Mouse (Mus musculus) lung, adult 2 months (tissue): ENCODE results near the gene Mrtfa.

Experiments used
- CTCF ChIP-seq: fragments of 200-500 bp; IDR thresholded peaks from 2 replicates; pipeline ENCODE4 v1.5.1; 2011; ENCODE audit warnings: mild to moderate bottlenecking, low read length, control low read depth; ENCODE audit not compliant: insufficient read depth
- POLR2A ChIP-seq: fragments of 200-500 bp; IDR thresholded peaks from 2 replicates; pipeline ENCODE4 v1.6.1; 2011; ENCODE audit warnings: low read depth, mild to moderate bottlenecking, control low read depth, low read length, borderline replicate concordance; ENCODE audit errors: extremely low read depth

DNA sequence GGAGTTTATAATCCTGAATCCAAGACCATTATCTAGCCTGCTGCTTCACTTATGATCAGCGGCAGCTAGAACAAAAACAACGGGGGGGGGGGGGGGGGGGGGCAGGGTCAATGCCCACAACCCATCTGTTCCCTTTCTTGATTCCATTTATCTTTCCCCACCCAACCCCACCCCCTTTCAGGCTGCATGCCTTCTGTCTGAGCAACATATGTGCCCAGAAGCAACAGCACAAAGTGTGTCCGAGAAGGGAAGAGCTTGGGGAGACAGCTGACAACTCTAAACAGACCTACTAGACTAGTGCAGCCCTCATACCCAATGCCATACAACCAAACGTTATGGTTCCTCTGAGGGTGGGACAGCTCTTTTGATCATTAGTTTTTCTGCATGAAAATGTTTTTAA is 68.0 kb downstream of the Mrtfa start:
- no peak for TF ChIP-seq CTCF
- no peak for TF ChIP-seq POLR2A
